Mouse (Mus musculus) megakaryocyte, embryonic 14.5 days (primary cell): ENCODE data around the gene Npcd.

Experiments
- FLI1 ChIP-seq: IDR thresholded peaks from 2 replicates; pipeline ENCODE4 v1.6.1; 2012; ENCODE audit warnings: low read length, inconsistent platforms, mixed read lengths
- GATA1 ChIP-seq: IDR thresholded peaks from 3 replicates; pipeline ENCODE4 v1.6.1; 2012; ENCODE audit warnings: mixed read lengths, low read length, inconsistent platforms, borderline replicate concordance

DNA sequence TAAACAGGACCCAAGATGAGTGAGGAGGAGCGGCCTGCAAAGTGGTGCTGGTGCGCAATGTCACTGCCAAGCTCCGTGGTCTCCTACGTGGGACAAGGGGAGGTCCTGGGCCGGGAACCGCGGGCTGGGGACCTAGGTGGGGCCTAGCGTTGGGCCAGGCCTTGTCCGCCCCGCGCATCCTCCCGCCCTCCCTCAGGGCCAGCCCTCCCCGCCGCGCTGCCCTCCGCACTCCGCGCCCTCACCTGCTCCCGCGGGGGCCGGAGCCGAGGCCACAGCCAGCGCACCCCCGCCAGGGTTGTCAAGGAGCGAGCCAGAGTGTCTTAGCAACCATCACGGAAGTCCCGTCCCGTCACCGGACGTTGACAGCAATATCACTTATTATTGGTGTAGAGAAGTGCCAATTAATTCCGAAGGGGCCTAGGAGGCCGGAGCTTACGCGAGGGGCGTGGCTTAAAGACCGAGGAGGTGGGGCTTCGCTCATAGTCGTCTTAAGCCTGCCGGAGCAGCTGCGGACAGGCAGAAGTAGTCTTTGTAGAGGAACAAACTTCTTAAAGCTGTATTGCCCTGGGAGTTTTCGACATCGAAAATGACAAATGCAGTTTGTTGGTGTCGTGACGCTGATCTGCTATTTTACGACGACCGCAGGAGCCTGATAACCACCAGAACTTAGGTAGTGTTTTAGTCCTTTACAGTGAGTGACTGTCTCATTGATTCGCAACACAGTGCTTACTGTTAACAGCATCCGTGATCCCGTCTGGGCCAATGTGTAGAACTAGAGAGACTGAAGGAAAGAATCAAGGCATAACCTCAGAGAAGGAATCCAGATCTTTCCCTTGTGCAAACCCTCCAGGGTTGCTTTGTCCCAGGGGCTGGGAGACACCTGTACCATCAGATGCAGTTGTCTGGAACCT is 59.7 kb downstream of the Npcd start:
- no peak for TF ChIP-seq GATA1
- no peak for TF ChIP-seq FLI1
